Mouse (Mus musculus) embryonic fibroblast, embryonic 13.5 days (primary cell): ENCODE results near the gene Tnfrsf9.

Source experiments
- CTCF ChIP-seq: IDR thresholded peaks from 2 replicates; pipeline ENCODE4 v1.5.1; 2011; ENCODE audit warnings: mild to moderate bottlenecking, control low read depth, low read length, moderate library complexity, borderline replicate concordance; ENCODE audit not compliant: insufficient read depth
- POLR2A ChIP-seq: IDR thresholded peaks from 2 replicates; pipeline ENCODE4 v1.6.1; 2011; ENCODE audit warnings: low read depth, mild to moderate bottlenecking, control low read depth, low read length, moderate library complexity

- TF ChIP-seq CTCF (no peak), POLR2A (no peak)
Observed at GRCm38 (mm10) chr4:150979455-150979854, 65.1 kb downstream of the Tnfrsf9 start.
